Mouse (Mus musculus) lung, postnatal 4 days (tissue): ENCODE results near the gene 1810055G02Rik.
A peak's percentile ranks its signal among the peaks of the same experiment; 100 is the strongest.

Source experiments
- DNase-seq, 2 experiments: peaks; one replicate each; pipeline ENCODE4 v3.0.0; 2021

Gene 1810055G02Rik

DNA sequence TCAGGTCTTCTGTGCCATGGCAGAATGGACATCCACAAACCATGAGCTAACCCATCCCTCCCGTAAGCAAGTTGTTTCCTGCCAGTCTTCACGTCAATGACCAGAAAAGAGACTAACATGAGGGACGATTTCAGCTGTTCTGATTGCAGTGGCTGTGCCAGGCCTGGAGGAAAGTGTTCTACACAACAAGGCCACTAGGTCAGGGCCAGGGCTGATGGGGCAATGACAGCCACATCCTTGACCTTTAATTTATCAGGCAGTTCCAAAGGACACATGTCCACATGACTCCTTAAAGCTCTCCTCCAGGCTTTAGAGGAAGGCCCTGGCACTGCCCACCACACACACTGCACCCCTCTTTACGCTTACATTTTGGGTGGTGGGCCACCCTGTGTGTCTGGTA lies 12.6 kb upstream of the 1810055G02Rik start:
- no peak for DNase-seq

DNA sequence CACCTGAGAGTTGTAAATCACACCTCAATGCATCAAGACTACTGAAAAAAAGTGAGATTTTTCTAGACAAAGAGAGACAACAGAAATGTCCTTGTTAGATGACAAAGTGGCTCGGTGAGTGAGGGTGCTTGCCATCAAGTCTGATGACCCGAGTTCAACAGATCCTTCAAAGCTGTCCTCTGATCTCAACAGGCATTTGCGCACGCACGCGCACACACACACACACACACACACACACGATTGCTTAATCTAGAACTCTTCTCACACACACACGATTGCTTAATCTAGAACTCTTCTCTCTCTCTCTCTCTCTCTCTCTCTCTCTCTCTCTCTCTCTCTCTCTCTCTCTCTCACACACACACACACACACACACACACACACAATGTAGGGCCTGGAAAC lies 12.1 kb upstream of the 1810055G02Rik start:
- no peak for DNase-seq

DNA sequence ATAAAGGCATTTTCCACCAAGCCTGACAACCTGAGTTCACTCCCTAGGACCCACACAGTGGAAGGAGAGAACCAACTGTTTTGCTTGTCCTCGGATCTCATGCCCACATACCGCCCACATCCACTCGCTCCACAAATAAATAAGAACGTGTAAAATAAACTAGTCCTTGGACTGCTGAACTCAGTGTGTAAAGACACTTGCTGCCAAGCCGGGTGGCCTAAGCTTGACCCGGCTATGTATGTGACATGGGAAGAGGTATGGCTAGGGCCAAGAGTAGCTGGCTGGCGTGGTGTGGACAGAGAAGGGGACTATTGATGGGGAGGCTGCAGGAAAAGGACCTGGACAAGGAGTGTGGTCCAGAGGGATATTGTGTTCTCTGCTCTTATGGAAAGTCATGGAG lies 10.1 kb upstream of the 1810055G02Rik start:
- DNase-seq, result no peak

DNA sequence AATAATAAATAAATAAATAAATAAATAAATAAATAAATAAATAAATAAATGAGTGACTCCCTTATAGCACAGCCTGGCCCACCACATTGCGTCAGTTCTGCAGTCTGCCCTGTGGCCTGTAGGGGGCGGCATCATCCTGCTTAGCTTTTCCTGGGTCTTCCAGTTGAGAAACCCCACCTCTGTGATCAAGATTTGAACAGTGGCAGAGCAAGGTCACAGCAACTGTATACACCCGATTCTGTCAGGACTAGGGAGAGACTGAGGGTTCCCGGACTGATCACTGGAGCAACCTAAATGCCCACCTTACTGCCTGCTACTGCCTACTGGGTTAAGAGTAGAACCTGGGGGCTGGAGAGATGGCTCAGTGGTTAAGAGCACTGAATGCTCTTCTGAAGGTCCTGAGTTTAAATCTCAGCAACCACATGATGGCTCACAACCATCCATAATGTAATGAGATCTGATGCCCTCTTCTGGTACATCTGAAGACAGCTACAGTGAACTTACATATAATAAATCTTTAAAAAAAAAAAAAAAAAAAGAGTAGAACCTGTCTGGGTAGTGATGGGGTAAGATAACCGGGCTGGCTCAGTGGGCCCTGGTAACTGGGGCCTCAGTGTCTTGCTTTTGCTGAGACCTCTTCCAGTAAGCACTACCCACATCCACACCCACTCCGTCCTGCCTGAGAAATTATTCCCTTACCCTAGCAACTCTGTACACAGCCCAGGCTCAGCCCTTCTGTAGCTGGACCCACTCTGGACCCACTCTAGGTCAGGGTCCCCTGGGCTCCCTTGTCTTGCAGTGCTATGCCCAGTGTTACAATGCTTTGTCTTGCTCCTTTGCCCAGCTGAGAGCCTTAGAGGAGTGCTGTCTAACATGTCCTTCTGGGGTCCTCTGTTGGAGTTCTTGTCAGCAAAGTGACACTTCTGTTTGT lies 8.3 kb upstream of the 1810055G02Rik start:
- DNase-seq, result peak; percentile 88 to 90

DNA sequence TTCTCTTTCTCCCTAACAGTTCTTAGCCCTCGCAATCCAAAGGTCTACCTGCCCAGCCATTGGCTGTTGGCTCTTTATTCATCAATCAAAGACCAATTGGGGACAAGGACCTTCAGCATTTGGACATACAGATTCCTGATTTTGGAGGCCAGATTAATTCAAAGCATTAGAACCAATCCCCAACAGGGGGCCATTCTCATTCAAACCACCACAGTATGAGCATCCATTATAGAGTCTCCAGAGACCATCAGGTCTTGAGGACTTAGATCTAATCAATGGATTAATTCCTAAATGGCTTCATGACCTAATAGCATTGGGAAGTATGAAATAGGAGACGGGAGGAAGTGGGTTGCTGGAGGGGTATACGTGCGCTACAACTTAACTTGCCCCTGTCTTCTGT lies 5.6 kb upstream of the 1810055G02Rik start:
- no peak for DNase-seq

DNA sequence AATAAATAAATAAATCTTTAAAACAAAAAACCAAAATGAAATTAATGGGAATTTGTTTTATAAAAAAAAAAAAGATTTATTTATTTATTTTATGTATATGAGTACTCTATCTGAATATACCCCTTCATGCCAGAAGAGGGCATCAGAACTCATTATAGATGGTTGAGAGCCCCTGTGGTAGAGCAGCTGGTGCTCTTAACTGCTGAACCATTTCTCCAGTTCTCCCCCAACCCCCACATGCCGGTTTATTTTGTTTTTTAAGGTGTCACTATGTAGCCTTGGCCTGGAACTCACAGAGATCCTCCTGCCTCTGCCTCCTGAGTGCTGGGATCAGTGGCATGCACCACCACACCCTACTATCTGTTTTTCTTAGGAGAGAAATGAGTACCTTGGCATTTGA lies 1.8 kb upstream of the 1810055G02Rik start:
- DNase-seq, result no peak

- no peak for DNase-seq
Observed at GRCm38 (mm10) chr19:3707553-3707952, 540 bp upstream of the 1810055G02Rik start.

DNA sequence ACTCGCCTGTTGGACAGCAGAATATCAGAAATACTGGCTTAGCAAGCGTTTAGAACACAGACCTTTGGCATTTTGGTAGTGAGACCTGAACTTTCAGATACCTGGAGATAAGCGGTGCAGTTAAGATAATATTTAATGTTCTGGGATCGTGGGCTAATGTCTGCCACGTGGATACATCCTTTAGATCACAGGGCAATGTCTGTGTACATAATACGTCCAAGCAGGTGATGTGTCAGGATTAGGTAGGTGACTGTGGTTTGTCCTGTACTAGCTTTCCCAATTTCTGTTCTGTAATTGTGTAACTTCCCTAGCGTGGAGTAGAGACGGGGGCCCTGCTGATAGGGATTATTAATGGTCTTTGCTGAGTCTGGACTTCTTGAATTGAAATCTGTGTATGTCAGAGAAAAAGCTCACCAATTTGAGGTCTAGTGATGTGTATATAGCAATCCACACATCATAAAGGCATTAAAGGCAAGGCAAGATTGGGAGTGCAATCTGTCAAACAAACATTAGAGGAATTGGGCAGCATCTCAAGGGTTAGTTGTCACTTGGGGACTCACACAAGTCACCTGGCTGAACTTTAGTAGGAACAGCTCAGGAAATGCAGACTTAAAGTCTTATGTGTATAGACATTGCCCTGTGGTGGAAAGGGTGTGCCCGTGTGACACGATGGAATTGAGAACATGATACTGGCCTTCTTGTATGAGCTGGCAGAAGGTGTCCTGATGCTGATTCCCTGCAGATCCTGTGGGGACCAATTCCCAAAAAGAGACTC lies 1.1 kb downstream of the 1810055G02Rik start:
- DNase-seq, result no peak

DNA sequence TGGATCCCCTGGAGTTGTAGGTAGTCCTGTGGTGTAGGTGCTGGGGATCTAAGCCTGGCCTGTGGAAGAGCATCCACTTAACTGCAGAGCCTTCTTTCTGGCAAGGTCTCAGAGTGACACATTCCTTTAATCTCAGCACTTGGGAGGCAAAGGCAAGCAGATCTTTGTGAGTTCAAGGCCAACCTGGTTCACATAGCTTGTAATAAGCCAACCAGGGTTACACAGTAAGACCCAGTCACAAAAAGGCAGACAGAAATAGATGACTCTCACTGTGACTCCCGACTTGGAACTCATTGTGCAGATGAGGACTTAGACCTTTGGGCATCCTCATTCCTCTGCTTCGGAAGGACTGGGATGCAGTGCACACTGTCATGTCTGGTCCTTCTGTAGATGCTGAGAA lies 2.3 kb downstream of the 1810055G02Rik start:
- DNase-seq, result no peak

- no peak for DNase-seq
Observed at GRCm38 (mm10) chr19:3714381-3714780, 6.3 kb downstream of the 1810055G02Rik start.

GRCm38 (mm10) chr19:3718481-3719361 lies 10.6 kb downstream of the 1810055G02Rik start:
- peak; percentile 77 to 85 for DNase-seq

DNA sequence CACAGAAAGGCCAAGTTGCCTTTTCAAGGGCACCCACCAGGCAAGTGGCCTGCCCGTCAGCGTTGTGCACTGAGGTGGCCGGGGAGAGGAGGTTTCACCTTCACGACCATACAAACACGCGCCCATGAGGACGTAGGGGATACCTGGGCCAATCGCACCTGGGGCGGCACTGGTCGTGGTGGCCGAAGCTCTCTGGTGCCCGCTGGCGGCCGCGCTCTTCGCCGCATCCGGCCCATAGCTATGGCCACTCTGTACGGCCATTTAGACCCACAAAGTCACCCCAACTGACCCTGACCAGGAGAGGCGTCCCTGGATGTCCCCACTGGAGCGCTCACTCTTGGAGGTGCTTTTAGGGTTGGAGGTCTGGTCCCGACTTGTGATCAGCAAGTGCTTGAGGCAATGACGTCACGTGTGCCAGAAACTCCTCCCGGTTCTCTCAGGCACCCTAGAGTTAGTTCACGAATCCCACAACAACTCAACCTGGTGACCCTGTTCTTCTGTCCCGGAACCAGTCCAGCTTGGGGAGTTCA lies 11.3 kb downstream of the 1810055G02Rik start:
- DNase-seq, result peak; percentile 81 to 82

GRCm38 (mm10) chr19:3723170-3723569 lies 15.1 kb downstream of the 1810055G02Rik start:
- no peak for DNase-seq

DNA sequence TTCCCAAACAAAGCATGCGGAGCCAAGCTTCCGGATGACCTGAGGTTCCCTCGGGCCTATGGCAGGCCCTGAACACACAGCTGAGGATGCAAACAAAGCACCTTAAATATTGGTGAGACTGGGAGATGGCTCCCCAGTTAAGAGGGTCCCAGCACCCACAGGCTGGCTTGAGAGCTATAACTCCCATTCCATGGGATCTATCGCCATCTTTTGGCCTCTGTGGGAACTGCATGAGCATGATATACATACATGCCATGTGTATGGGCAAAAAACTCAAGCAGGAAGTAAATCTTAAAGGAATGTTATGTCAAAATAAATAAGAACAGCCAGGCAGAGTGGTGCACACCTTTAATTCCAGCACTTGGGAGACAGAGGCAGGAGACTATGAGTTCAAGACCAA lies 15.8 kb downstream of the 1810055G02Rik start:
- DNase-seq, result peak in 1 of 2 experiments; percentile 44

GRCm38 (mm10) chr19:3724779-3725178 lies 16.7 kb downstream of the 1810055G02Rik start:
- DNase-seq, result peak in 1 of 2 experiments; percentile 77

DNA sequence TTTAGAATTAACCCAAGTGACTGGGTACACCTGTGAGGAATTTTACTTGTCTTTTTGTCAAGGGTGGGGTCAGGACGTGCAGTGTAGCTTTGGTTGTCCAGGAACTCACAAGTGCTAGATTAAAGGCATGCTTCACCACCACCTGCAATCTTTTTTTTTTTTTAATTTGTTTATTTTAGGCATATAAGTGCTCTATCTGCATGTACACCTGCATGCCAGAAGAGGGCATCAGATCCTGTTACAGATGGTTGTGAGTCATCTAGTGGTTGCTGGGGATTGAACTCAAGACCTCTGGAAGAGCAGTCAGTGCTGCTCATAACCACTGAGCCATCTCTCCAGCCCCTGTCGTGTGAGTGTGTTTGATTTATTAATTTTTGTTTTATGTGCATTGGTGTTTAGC lies 20.8 kb downstream of the 1810055G02Rik start:
- DNase-seq, result no peak

- no peak for DNase-seq
Observed at GRCm38 (mm10) chr19:3730781-3731646, 22.9 kb downstream of the 1810055G02Rik start.

DNA sequence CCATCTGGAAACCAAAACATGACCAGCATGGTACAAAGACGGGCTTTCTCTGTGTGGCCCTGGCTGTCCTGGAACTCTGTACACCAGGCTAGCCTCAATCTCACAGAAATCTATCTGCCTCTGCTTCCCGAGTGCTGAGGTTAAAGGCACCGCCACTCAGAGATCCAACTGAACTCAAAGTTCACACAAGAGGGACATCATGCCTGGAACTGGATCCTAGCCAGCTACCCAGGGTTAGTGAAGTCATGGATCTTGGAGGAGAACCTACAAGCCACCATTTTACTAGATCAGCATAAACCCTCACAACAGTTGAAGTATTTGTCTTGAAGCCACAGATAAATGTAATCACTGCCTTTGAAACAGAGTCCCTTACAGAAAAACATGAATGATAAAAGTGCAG lies 27.9 kb downstream of the 1810055G02Rik start:
- DNase-seq, result no peak

GRCm38 (mm10) chr19:3739650-3740049 lies 31.6 kb downstream of the 1810055G02Rik start:
- no peak for DNase-seq

DNA sequence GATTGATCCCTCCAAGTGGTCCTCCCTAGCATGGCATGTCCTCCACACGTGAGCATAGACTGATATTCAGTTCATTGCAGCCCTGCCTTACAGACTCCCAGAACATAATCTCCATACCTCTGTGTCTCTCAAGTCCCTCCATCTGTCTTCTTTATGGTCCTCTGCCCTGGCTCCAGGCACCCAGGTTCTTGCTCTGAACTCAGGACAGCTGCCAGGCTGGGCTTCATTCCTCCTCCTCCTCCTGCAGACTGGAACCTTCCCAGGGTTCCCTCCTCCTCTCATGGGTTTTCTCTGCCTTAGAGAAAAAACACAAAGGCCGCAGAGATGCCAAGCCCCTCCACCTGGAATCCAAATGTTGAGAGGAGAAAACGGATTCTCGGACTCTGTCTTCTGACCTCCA lies 34.6 kb downstream of the 1810055G02Rik start:
- DNase-seq, result no peak

DNA sequence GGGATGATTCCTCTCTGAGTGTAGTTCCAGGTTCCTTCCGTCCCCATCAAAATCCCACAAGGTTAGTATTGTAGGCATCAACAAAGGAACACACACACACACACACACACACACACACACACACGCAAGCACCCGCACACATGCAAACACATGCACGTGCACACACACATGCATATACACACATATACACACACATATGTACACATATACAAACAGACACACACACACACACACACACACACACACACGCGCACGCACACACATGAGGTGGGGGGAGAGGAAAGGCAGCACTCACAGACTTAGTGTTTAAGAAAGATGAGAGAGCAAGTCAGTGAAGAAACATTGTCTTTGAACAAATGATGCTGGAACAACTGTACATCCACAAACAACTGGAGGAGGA lies 35.3 kb downstream of the 1810055G02Rik start:
- DNase-seq, result no peak
